Mouse (Mus musculus): ENCODE measurements at regions not wholly inside any gene's neighbourhood (a gene's known extent, or its start where the extent isn't known, plus 50 kb on each side); places are given as distances from the start of the nearest gene placed in this dataset.

DNA sequence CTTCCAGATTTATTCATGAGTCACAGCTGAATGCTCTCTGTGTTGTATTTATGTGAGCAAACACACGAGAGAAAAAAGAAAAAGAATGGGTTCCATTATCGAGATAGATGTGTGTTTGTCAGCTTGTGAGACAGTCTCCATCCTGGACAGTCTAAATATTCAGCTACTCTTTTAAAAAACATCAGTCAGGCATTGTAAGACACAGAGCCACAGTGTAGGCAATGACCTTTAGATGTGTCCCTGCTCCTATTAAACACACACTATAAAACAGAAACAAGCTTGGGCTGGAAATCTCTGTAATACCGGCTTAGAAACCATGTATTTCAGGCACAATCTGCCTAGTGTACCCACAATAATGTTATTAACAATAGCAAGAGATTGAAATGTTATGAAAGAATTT is 442.6 kb downstream of the Tox3 start:
- DNase-seq = no peak

DNA sequence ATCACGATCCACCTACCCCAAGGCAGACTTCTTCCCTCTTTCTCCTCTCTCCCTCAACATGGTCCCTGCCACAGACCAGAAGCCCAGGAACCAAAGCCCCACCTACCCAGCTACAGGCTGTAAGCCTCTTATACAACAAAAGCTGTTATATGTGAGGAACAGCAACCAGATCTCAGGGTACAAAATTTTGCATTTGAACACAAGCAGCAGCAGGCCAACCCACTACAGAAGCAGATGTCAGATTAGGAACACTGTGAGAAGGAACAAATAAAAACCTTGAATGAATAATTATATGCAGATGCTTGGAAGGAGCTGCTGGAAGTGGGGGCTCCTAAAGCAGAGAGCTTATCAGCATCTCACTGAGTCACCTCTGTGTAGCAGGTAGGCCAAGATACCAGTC is 444.8 kb downstream of the Tox3 start:
- no peak for DNase-seq

DNA sequence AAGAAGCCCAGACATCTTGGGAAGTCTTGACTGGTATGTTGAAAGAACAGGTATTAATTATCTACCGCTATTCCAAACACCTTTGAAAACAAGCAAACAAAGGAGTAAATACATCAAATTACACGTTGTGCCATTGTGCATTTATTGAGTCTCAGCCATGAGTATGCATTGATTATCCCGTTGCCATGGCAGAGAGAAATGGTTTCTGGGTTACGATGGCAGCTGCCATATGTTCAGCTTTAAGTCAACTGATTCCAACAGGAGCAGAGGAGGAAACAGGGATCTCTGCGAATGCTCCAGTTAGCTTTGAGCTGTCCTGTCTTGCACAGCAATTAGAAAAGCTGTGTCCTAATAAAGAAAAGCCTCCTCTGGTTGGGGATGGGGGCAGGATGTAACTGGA is 475.4 kb downstream of the Tox3 start:
- DNase-seq = no peak

DNA sequence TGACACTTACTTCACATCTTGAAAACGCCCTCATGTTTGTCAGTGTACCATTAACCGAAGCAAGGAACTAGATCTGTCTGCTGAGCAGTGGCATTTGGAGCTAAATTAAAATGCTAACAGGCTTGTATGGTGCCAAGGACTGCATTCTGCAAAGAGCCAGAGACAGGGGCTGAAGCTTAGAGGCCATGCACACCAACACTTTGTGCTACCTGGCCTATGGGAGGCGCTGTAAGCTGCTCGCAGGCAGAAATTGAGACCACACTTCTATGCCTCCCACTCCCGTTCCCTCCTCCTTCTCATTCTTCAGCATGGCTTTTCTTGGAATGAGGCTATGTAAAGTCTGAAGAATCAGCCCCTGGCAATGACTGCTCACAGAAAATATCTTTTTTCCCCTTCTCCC is 476.2 kb downstream of the Tox3 start:
- no peak for DNase-seq

DNA sequence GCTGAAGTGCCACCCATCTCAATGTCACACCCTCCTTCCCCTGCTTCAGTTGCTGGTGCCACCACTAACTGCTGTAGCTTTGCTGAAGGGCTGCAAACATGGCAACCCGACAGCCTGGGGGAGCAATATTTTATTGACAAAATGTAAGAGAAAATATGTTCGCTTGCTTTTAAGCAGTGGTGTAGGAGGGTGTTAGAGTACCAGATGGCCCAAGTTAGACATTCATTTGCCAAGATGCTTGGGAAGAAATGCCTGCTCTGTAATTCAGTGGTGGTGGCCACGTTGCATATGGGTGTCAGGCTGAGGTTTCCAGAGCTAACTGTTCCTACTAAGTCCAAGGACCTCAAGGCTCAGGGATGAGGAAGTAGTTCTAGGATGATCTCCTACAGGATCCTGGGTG is 488.3 kb downstream of the Tox3 start:
- no peak for DNase-seq

DNA sequence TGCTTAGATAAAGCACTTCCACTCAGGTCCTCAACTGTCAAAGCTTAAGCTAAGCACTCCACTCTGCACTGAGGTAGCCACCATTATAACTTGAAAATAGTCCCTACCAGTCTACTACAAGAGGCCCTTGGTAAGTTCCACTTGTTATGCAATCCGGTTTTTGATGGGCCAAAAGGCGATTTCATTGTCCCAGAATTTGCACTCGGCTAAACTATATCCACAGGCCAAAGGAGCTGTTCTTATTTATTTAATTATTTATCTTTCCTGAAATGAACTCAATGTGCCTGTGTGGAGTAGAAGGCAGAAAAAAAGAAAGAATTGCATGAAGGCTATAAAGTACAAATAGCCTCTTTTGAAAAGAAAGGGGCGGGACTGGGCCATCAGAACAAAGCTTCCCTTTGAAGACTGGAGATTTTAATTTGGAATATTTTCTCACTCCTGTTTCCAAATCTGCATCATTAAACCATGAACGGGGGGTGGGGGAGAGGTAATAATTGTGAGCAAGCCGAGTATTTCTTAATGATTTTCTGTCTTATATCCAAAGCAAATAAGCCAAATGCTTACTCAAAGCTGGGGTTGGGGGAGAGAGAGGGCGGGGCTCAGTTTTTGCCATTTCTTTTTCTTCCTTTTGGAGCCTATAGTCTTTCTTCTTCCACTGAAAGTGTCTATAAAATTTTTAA is 489.3 kb downstream of the Tox3 start:
- DNase-seq = no peak

DNA sequence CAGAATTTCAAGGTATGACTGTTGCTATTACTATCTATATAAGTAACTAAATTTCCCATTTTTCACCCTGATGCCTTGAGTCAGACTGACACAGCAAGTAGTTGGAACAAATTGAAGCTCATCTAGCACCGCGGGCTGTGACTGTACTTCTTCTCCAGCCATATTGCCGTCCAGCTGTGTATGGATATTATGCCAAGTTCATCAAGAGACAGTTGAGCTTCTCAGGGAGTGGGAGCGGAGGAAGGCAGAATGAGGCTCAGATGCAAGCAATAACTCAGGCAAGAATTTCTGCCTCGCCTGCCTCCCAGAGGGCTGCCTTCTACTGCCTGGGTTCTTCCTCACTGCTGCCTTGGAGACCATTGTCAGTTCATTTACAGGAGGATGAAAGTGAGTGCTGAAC is 492.6 kb downstream of the Tox3 start:
- DNase-seq = no peak

DNA sequence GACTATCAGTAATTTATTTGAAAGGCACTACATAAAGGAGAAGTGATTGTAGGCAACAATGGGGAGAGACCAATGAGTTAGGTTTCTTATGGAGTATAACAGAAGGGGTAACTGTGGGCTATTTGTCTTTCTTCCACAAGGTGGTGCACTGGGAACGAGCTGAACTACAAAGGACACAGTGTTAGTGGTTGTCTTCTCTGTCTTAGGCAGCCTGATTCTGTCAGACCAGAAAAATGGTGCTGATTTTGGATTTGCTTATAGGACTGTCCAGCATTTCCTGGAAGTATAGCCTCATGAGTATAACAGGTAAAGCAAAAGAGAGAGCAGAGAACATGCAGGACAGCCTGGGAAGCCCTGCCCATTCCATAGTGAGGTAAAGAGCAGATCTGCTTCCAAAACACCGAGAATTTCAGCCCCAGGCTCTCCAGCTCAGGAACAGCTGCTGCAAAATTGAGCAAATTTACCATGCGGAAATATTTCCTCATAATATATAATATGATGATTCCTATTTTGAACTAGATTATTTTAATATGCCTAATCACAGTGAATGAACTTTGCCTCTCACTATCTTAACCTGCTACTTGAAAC is 497.8 kb downstream of the Tox3 start:
- DNase-seq = no peak

DNA sequence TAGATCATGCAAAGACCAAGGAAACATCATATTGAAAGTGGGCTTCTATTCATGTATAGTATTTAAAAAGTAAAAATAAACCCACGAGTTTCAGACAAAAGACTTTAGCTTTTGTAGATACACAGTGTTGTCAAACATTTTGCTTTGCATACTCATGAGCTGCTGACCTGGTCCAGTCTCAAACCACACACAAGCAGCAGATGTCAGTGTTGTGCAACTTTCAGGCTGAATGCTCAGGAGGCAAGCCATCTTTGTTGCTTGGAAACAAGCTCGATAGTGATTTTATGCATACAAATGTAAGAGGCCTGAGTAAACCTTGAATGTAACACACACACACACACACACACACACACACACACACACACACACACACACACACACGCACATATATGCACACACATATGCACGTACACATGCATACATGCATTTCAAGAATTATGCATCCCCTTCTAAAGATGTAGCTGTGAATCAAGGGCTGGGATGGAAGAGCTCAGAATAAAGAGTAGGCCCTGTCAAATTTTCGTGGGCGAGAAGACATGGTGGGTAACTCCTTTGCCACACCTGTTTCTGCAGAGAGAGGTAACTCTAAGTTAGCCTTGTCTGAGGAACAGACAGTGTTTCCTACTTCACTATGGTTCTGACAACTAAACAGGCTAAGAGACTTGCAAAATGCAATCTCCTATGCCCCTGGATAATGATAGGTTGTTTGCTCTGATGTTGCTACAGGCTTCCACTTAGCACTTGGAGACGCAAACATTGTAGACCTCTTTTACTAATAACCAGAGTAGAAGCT is 498.5 kb downstream of the Tox3 start:
- DNase-seq = peak; percentile 3

DNA sequence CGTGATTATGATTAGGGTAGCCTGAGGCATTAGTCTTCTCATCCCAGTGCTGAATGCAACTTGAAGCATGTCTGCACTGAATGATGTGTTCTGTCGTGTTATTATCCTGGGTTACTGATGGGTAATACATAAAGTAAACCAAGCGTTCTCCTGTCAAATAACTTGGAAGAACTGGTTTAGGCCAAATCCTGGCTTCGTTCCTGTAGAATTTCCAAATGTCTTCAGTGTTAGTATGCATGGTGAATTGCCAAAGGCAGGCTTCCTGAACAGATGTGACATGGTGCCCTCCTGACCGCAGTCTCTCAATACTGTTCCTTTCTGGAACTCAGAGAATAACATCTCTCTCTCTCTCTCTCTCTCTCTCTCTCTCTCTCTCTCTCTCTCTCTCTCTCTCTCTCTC is 509.6 kb downstream of the Tox3 start:
- DNase-seq = no peak

DNA sequence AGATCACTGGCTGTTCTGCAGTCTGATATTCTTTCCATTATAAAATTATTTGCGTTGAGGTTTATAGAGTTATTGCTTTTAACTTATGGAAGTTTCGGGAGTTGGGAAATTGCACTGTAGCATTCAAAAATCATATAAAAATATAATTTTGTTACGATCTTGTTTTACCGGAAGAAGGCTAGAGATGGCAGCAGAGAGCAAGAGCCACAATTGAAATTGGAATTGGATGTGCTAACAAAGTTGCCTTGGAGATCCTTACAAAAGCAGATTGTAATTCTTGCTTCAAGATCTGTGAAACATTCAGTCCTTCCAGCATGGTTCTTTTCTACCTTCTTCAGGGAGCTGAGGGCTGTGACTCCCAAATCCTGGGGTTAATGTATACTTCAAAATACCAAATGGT is 514.4 kb downstream of the Tox3 start:
- no peak for DNase-seq

DNA sequence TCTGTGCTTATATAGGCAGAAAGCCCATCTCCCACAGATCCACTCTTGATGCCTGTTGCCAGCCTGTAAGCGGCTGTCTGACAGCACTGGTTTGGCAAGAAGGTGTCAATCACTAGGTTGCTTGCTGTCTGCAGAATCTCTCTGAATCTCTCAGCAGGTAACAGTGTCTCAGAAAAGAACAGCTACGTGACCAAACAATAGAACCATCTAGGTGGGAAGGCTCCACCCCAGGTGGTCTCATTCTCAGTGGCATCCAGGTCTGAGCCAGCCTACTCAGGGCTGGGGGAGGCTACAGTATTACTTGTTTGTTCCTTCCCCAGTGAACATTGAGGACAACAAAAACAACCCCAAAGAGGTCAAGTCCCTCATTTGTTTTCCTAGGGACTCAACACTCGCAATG is 523.6 kb downstream of the Tox3 start:
- no peak for DNase-seq

DNA sequence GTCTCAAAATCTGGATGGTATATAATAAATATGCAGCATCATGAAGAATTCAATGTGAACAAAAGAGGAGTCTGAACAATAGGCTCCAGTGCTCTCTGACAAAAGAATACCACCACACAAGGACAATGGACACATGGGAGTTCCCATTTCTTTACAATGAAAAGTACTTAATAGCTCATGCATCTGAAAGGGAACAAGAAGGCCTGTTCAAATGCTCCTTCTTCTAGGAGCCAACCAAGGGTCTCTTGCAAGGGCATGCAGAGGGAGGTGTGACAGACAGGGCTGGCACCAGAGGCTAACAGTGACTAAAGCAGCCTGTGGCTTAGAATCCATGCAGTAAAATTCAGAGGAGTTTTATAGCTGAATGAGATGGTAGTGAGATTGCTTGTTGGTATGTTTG is 524.5 kb downstream of the Tox3 start:
- no peak for DNase-seq

DNA sequence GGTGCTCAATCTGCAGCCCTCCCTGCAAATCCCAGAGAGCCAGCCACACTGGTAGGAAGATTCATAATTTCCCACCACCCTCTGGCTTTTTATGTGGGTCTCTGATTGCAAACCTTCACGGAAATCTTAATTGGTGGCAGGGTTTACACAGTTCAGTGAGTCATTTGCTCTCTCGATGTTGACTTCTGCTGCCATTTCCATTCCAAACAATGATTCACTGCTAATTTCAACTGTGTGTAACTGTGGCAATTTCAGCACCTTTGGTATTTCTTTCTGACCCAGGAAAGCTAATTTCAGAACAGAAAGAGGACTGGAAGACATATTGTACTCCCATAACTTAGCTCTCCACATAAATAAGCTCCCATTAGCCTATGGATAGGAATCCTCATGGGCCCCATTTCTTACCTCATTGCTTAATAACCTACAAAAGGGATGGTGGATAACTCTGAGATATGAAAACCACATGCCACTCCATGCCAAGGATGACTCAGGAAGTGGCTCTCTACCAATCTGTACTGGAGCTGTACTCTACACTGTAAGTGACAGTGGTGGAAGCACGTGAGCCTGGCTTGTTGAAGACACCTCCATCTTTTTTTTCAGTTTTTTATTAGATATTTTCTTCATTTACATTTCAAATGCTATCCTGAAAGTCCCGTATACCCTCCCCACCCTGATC is 536.0 kb downstream of the Tox3 start:
- no peak for DNase-seq

DNA sequence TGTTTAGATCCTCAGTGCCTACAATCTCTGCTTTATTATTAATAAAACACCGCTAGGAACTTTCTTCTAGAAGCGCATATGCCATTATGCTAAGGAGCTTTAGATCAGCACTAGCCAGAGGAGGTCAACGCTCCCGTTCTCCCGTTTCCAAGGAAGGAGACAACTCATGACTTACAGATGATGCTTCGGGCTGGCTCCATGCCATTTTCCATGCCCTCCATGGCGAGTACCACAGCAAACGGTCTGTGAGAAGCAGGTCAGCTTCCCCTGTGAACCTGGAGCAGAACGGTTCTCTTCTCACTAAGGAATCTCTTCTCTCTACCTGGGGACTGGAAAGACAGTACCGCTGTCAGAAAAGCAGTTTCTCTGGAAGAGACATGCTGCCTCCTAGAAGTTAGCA is 559.8 kb downstream of the Tox3 start:
- DNase-seq = no peak

DNA sequence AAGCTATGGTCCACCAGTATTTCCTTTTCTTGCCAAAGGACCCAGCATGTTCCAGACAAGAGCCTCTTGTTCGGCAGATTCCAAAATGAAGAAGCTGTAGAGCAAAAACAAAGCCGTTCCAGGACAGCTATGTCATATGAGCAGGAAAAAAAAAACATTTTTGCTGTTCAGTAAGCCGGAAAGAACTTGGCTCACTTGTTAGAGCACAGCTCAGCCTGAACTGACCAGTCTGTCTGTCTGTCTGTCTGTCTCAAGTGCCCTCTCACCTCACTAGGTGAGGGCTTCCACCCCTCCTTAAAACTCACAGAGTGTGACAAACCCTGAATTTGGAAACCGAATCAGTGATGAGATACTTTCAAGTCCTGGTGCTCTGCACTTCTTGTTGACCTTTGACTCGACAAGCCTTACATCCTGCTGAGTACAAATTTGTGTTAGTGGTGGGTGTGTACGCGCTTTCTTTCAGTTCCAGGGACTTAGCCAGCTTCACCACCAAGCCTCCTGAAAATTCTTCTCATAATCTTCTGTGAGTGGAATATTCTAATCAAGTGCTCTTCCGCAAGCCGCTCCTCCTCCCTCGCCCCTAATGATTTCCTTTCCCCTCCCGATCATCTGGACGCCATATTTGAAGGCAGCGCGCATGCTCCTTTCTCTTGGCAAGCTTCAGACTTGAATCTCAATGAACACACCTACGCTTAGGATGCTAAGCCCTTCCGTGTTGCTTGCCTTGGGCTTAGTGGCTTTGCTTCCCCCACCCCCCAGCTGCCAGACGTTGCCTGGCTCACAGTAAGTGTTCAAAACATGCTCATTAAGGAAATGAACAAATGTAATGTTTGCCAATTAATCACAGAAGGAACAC is 560.9 kb downstream of the Tox3 start:
- no peak for DNase-seq

DNA sequence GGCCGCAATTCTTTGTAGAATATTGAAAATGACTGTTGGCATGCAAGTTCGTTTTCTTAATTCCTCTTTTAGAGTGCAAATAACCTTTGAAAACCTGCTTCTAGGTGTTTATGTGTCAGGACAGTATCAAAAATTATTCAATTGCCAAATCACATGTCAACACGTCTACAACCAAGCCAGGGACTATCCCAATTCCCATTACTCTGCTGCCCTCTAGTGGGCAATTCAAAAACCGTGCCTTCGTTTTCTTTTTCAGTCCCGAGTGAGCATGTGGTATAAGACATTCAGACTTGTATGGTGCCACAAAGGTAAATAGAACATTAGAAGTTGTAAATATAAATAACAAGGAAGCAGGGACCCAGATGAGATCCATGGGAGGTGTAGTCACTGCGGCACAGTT is 563.1 kb downstream of the Tox3 start:
- DNase-seq = peak; percentile 32

DNA sequence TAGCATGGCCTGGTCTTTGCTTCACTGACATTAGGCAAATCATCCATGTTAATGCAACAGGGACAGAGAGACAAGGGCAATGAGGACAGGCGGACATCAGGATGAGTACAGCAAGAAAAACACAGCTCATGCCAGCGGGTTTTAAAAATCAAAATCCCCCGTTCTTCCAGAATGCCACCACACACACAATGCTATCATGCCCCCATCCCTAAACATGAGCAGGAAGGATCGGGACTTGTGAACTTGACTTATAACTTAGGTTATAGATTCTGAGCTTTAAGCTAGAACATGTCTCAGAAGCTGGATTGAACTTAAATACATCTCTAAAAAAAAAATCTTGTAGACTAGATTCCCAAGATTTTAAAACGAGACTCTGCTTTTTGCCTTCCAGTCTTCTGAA is 564.8 kb downstream of the Tox3 start:
- no peak for DNase-seq

DNA sequence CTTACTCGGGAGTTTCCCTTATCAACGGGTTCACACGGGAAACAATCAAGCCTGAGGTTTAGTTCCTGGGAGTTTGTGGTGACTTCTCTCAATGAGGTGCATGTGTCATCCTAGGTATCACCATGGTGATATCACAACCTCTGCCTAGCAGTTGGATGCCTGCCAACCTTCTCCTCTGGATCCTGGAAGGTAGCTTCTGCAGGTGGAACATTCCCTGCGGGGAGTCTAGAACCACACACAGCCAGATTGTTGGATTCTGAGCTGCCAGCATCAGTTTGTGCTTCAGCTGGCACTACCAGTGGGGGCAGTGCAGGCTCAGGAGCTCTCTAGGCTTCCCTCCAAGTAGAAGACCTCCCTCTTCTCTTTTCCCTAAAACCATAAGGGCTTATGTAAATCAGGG is 581.8 kb downstream of the Tox3 start:
- no peak for DNase-seq

DNA sequence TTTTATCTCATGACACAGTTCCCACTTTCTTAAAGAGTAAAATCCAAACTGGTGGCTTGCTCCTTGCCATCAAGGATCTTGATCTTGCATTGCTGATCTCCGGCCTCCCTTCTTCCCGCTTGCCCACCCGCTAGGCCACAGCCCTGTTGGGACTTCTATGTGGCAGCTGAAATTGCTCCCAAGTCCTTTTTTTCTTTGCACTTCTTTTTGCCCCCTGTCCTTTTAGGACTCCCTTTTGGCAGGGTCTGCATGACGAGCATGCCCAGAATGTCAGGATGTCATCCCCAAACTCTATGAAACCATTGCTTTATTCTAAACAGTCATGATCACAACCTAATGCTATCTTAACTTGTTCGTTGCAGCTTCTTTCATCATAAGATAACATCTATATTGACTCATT is 588.6 kb downstream of the Tox3 start:
- no peak for DNase-seq

DNA sequence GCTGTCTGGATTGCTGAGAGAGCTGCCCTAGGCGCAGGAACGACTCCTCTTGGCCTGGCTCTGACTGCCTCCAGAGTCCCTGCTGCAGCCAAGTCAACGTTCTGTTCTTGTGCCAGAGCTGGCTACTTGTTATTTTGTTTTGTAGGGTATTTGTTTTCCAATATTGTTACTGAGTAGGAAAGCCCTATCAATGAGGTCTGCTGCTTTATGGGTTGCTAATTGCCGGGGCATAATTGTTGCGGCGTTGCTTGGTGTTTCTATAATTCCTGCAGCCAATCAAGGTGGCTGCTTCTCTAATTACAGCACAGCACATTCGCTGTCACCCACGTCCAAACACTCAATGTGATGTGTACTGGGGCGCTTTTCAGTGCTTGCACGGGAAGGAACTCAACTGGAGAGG is 589.4 kb downstream of the Tox3 start:
- no peak for DNase-seq

DNA sequence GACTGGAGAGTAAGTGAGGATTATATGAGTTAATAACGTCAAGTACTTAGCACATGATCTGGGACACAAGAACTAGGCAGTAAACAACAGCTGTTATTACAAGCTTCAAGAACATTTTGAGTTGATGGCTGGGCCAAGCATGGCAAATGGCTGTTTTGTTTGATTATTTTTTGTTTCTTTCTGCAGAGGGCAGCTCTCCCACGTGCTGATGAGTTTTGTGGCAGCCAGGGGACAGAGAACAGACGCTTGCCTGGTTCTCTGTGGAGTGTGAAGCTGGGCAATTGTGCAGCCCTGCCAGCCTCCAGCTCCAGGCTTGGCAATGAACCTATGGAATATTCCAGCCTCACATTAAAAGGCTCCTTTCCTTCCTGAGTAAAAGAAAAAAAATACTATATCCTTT is 592.2 kb downstream of the Tox3 start:
- DNase-seq = no peak
